Mouse (Mus musculus) c-Kit-negative CD71-positive TER-119-positive erythroid progenitor cells, embryonic 14.5 days (primary cell): Measurements from ENCODE around the gene Lrmda.

Experiments
- DNase-seq: peaks from one replicate; pipeline ENCODE4 v3.0.0-alpha.2; 2013; ENCODE audit warnings: low read depth, low spot score

Lrmda gene

GRCm38 (mm10) chr14:23057228-23057976 lies 1037.9 kb downstream of the Lrmda start:
- DNase-seq: no peak

GRCm38 (mm10) chr14:23057987-23058386 lies 1038.5 kb downstream of the Lrmda start:
- DNase-seq: no peak

GRCm38 (mm10) chr14:23078719-23079118 lies 1059.2 kb downstream of the Lrmda start:
- DNase-seq: no peak

GRCm38 (mm10) chr14:23084241-23084773 lies 1064.8 kb downstream of the Lrmda start:
- DNase-seq: no peak

- DNase-seq: no peak
Observed at GRCm38 (mm10) chr14:23084797-23085196, 1065.3 kb downstream of the Lrmda start.

GRCm38 (mm10) chr14:23093306-23093705 lies 1073.8 kb downstream of the Lrmda start:
- no peak for DNase-seq

- no peak for DNase-seq
Observed at GRCm38 (mm10) chr14:23094546-23095157, 1075.1 kb downstream of the Lrmda start.

- no peak for DNase-seq
Observed at GRCm38 (mm10) chr14:23095158-23096016, 1075.9 kb downstream of the Lrmda start.

GRCm38 (mm10) chr14:23096017-23096336 lies 1076.5 kb downstream of the Lrmda start:
- DNase-seq: no peak

- no peak for DNase-seq
Observed at GRCm38 (mm10) chr14:23096405-23096804, 1076.9 kb downstream of the Lrmda start.
